Mouse (Mus musculus) WW6 (cell line): ENCODE measurements at regions not wholly inside any gene's neighbourhood (a gene's known extent, or its start where the extent isn't known, plus 50 kb on each side); places are given as distances from the start of the nearest gene placed in this dataset.

Source experiments
- DNase-seq: peaks from one replicate; pipeline ENCODE4 v3.0.0-alpha.2; 2013; ENCODE audit warnings: low read depth, low spot score

DNA sequence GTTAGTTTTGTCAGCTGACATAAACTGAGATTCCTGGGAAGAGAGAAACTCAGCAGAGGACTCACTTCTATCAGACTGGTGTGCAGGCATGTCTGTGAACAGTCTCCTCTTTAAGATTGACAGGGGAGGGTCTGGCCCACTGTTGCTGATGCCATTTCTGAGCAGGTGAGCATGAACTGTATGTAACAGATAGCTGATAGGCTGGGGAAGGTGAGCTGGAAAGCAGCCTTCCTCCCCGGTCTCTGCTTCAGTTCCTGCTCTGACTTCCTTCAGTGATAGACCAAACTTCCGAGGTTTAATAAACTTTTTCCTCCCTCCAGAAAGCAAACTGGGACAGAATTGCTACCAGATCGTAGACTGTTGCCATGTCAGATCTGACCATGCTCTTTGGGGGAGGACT lies 430.9 kb upstream of the Camk1g start:
- no peak for DNase-seq

DNA sequence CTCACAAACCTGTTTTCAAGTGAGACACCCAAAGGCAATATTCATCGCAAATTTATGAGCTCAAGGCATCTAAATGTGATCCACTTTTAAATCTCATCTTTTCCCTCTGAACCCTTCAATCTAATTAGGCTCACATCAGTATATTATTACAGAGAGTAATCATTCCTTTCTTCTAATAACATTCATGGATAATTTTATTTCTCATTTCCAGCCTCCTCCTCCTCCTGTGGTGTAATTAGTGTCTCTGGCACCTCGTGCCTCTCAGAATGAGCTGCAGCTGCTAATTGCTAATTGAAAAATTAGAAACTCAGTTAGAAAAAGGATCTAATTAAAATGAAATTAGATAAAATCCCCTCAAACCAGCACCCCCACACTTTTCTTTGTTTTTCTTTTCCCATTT lies 420.5 kb upstream of the Camk1g start:
- no peak for DNase-seq

DNA sequence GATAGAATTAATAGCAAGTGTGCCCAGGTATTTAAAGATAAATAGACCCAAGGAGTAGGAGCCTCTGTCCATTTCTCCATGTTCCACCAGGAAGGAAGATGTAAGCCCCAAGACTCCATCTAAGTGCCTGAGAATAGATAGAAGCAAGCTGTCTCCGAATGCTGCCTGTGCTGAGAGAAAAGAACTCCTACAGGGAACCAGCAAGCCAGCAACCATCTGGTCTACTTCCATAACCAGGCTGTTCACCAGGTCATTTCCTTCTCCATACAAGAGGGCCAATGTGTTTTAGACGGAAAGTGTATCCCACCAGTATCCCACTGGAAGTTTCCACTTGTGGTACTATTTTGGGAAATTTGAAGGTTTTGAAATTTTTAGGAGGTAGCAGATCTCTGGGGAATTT lies 418.4 kb upstream of the Camk1g start:
- no peak for DNase-seq

DNA sequence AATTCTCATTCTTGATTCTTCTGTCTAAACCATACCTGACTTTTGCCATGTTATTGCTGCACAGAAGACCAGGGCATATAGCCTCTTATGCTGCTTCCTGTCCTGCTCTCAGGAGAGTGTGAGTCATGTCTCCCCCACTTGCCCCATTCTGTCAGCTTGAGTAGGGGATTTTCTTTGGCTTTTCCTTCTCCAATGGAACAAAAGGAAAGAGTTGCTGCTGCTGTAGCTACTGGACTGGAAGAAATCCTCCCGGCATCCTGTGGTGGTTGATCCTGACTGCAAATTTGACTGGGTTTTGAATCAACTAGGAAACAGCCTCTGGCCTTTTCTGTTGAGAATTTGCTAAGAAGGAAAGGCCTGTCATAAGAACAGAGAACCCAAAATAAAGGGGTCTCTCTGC lies 417.3 kb upstream of the Camk1g start:
- DNase-seq, result no peak

DNA sequence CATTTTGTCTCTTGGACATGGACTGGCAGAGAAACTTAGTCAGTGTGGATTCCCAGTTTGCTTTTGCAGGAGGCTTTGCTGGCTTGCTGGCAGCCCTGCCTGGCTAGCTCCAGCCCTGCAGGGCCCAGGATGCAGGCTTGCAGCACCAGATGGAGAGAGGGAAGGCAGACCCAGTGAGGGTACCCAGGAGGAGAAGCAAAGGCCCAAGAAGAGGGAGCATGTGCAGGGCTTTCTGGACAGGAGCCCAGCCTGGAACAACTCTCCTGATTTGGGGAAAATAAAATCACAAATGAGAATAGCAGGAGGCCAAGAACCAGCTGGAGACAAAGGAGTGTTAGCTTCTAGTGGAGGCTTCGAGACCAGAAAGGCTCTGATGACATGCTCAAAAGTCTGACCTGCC lies 414.9 kb upstream of the Camk1g start:
- DNase-seq, result no peak

DNA sequence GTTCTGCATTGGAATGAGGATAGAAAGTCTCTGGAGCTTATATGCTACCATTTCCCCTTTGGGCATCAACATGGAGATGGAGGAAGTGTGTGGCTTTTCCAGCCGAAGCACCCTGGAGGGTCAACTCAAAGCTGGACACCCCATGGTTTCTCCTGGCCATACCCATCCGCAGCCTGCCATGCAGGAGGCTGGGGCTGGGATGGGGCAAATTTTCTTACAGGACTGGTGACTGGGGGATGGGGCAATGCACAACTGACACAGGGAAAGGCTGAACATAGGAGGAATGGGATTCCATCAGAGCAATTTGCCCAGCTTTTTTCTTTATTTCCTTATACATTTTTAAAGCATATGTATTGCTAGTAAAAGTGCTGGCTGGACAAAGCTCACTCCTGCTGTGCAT lies 414.4 kb upstream of the Camk1g start:
- DNase-seq, result no peak

DNA sequence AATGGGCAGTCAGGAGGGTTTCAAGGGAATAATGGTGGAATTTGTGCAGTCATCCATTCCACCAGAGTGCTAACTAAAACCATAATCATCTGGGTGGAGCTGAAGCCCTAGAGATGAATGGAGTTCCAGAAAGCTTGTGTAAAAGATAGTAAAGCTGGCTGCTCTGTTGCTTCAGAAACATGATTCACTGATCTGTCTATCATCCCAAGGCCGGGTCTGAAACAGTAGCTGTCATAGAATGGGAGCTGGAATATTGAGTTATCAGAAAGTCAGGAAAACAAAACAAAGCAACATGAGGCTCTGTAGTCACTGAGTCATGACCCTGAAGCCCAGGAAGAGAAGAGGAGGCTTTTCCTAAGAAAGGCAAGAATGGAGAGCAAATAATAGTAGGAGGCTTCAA lies 408.1 kb upstream of the Camk1g start:
- no peak for DNase-seq

DNA sequence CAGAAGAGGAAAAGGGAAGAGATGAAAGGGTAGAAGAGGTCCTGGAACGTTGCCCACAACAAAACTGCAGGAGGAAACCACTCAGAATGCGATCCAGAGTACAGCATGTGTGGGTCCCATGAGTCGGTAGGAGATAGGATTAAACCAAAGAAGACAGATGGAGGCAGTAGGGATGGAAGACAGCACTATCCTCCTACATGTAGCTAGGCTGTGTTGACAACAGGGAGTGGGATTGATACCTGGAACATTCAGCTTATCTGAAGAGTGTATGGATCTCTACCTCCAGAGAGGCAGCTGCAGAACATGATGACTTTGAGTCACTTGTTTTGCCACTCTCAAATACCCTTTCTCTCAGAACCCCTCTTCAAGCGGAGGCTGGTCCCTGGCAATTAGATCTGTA lies 399.4 kb upstream of the Camk1g start:
- DNase-seq, result no peak

DNA sequence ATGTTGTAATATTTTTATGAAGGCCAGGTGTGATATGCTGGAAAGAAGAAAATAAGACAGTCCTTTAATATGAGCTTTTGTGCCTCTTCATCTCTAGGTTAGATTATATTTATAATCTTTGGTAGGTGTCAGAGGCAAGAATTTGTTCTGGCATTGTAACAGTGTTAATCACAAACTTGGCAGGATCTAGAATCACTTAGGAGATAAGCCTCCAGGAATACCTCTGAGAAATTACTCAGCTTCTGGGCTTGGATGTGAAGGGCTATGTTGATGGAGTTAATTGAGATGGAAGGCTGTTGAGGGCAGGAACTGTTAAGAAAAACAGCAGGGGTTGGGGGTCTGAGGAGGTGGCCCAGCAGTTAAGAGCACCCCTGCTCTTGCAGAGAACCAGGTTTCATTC lies 394.0 kb upstream of the Camk1g start:
- no peak for DNase-seq

DNA sequence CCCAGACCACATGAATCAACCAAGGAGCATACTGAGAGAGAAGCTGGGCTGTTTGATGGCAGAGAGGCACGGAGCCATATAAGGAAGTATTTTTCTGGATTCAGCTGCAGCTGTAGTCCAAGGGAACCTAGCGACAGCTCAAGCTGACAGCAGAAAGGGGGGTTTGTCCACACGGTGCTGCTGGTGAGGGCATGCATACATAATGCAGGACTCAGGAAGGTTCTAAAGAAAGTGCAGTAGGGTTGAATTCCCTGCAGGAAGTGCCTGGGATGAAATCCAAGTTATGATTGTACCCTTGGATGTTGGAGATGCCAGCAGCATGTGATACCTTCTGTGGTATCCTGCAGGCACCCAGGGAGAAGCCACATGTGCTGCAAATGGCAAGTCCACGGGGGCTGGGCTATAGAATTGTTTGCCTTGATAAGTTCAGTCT lies 381.7 kb upstream of the Camk1g start:
- no peak for DNase-seq

DNA sequence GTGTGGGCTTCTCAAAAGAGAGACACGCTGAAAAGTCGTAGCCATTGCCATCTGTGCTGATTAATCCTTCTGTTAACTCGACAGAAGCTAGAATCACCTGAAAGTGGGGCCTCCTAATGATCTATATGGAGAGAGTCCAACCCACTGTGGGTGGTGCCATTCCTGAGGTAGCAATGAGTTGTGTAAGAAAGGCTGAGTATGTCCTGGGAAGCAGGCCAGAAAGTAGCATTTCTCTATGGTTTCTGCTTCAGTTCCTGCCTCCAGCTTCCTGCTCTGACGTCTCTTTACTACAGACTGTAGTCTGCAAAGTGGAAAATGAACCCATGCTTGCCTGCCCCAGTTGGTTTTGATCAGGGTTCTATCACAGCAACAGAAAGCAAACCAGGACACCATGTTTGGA lies 380.8 kb upstream of the Camk1g start:
- no peak for DNase-seq

DNA sequence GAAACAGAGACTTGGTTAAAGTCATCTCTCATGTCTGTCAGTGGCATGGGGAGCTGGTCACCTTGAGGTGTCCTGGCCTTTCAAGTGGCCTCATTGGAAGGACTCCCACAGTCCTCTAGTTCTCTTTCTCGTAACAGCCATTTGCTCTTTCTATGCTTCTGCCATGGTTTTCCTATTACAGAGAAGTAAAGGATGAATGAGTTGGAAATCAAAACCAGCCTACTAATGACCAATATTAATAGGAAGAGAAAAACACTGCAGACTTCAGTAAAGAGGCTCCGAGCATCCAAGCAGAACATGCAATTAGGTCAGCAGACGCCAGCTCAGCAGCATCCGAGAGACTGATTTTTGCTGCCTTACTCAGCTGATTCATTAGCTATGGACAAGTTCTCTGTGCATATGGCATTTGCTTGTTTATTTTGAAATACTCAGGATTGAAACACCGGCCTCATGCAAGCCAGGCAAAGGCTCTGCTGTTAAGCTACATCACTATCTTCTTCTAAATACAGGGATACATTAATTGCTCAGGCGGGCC lies 377.4 kb upstream of the Camk1g start:
- DNase-seq, result no peak

DNA sequence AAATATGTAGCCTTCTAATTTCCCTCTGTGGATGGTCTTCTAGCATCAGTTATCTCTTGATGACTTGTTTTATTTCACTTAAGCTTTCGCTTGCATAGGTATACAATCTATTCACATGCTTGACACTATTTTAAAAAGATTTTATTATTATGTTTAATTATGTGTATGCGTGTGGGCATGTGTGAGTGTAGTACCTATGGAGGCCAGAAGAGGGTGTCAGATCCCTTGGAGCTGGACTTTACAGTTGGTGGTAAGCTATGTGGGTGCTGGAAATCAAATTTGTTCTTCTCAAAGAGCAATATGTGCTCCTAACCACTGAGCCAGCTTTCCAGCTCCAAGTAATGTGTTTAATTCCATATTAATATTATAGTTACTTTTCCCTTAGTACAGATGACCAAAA lies 372.6 kb upstream of the Camk1g start:
- no peak for DNase-seq

DNA sequence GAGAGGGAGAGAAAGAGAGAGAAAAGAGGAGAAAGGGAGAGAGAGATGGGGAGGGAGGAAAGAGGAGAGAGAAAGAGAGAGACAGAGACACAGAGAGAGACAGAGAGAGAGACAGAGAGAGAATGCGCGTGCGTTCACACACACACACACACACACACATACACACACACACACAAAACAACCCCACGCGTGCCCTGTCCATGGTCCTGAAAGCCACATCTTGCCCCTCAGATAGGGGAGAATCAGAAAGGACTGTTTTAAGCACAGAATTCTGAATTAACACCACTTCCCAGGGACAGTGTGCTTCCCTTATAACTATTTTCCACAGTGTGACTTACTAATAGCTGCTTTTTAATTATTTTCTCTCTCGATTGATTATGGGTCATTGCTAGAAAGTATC lies 368.7 kb upstream of the Camk1g start:
- DNase-seq, result no peak

DNA sequence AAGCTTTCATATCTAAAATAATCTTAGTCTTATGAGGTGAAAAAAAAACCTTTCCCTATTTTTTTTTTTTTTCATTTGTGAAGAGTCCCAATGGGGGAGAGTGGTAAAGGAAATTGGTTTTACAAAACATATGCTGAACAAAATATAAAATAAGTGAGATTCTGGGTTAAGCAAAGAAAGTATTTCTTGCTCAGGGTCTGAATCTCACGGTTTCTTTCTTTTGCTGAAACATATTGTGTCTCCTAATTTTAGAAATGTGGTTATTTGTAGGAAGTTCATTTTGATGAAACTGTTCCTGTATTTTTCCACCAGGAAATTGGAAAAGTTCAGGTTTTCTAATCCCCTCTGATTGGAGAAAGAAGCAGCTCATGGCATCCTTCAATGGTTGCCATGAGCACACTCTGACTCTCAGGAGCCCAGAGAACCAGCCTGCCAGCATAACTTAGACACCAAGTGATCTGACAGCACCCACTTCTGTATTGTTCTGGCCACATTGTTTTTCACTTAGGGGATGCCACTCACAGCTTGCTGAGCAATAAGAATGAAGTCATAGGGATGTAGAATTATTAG lies 365.9 kb upstream of the Camk1g start:
- no peak for DNase-seq

DNA sequence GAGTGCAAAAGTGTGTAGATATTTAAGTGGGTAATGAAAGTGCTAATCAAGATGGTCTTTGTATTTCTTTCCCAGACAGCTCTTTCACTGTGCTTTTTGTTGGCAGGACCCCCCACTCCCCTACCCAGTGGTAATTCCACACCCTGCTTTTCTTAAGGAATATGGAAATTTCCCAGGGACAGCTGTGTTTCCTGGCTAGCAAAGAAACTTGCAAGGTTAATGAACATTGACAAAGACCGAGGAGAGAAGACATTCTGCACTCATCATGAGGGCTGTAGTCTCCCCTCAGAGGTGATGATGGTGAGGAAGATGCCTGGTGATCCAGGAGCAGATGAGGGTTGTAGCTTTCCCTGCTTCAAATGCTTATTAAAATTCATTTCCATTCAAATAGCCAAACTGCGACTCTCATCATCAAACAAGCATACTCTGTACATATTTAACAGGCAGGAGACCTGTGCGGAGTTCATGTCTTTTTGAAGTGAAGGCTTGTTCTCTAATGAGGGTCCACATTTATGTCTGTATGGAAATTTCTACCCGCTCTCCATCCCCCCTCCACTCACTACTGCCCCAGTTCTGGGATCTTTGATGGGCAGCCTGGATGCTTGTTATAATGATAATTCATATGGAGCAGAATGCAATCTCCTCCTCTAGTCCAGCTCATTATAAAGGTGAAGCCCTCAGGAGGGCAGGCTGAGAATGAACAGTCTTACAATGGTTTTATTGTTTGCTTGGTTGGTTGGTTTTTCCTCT lies 364.1 kb upstream of the Camk1g start:
- DNase-seq, result no peak

DNA sequence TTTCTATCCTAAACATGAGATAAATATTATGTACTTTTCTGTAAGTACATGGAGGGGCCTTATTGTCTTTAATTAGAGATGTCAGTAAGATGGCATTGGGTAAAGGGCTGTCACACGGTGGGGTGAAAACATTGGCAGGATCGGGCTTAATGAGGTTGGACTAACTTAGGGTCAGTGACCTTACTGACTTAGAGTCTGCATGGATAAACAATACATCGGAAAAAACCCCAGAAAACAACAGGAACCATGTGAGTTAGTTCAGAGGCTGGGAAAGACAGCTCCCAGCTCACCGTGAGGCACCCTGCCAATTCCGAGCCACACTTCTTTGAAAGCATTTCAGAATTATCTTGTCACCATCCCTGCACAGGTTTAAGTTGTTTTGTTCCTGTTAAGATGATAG lies 363.3 kb upstream of the Camk1g start:
- no peak for DNase-seq

DNA sequence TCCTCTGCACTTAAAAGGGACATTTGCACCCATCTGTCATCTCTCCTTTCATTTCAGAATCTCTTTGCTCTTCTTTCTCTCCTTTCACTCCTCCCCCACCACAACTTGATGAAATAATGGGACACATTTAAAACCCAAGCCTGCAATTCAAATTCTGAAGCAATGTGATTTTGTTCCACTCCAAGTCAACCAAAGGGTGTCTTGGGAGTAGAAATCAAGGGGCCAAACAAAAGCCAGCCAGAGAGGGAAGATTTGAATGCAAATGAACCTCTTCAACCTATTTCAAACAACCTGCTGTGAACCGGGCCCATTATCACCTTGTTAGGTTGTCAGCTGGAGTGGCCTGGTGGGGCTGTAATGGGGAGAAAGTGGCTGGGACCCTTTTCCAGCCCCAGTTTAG lies 362.0 kb upstream of the Camk1g start:
- DNase-seq, result peak; percentile 18

DNA sequence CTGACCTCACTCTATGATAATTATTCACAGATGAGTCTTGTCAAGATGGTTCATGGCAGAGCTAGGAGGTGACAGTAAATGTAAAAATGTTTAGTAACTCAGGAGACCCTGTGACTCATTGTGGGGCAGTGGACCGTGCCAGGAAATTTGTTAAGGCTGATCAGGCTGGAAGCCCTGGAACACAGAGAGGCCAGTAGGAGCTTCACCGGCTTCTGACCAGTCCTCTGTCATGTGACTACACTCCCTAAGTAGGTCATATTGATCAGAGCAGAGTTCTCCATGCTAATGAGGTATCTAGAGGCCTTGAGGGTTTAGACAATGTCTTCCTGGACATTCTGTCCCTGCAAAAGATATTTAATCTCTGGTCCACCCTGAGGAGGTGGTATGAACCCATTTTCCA lies 351.8 kb upstream of the Camk1g start:
- DNase-seq, result no peak

DNA sequence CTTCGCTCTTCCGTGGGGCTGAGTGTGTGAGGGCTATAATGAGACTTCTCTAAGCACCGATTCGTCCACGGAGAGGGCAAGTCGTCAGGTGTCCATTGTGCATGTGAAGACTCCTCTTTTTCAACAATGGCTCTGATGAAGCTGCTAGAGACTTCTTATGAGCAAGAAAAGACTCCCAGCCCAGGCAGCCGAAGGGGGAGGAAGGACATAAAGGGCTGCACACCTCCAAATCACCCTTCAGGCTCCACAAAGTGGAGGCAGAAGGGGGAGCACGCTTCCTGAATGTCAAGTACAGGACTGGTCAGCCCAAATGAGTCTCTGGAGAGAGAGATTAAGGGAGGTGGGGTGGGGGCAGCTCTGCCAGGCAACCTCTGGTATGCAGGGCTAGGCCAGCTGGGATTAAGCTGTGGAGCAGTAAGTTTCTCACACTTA lies 350.3 kb upstream of the Camk1g start:
- no peak for DNase-seq

DNA sequence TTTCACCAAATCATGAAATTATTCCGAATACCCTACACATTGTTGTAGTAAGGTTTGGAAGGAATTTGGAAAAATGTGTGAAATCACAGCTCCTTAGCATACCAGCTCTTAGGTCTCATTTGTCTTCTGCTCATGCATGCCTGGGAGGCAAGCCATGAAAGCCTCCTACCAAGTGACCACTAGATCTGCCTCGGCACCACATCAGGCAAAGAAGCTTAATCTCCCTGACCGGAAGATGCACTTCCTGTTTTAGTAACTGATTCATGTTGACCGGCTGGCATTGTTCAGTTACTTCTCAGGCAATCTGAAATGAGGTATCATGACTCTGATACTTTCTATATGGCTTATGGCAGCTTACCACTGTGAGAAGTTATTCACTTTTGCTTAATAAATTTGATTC lies 345.2 kb upstream of the Camk1g start:
- DNase-seq, result no peak

DNA sequence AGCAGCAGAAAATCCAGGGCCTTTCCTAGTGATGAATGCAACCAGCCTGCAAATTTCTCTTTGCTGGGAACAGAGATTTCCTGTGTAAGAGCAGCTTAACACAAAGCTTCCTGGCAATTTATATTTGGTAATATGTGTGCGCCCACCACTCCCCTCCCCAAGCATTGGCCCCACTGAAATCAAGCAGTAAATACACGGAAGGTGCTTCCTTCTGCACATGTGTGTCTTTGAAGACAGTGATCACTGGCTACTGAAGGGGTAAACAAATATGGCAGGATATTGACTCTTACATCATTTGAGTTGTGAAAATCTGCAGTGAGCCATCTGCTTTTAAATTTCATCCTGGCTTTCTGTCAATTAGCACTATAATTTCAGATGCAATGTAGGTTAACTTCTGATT lies 344.5 kb upstream of the Camk1g start:
- no peak for DNase-seq

DNA sequence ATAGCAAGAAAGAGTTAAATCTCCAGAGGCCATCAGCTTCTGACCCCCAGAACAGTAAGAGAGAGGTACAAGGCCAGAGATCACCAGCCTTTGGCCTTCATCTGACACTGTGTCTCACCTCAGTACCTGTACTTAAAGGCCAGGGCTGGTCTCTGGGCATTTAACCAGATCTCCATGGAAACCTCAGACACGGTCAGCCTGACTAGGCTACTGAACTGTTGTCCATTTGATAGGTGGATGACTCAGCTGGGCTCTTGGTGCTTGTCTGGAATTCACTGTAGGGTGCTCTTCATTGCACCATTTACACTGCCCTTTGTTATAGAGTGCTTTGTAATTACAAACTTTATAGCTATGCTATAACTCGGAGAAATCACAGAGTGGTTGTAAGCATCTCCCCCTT lies 335.1 kb upstream of the Camk1g start:
- no peak for DNase-seq
